Mouse (Mus musculus) common myeloid progenitor, adult 5-6 weeks (primary cell): Measurements from ENCODE around the gene Eaf1. TPM values are rescaled to one million over a fixed set of nuclear protein-coding genes. Genes with fewer than 3 reads are reported as not detected.
A peak's percentile ranks its signal among the peaks of the same experiment; 100 is the strongest.

Experiments used
- ATAC-seq: replicated peaks from 2 replicates; pipeline ENCODE4 v1.8.0; 2016; ENCODE audit warnings: low read depth, mild to moderate bottlenecking, moderate TSS enrichment, inconsistent platforms; ENCODE audit not compliant: poor library complexity, severe bottlenecking
- total RNA-seq: library from RNA; stranded (forward); fragments of 200-1000, 187-1606 nt; gene quantifications from 2 replicates; pipeline ENCODE4 v1.2.3, GENCODE M21; 2017

Gene Eaf1
- total RNA-seq, 1 experiment from 2014 or later, result 23.2 TPM

- no peak for ATAC-seq
Observed at GRCm38 (mm10) chr14:31506456-31506855, 12.3 kb downstream of the Eaf1 start.

GRCm38 (mm10) chr14:31509911-31510310, 15.7 kb downstream of the Eaf1 start:
- no peak for ATAC-seq

- no peak for ATAC-seq
Observed at GRCm38 (mm10) chr14:31510322-31510721, 16.1 kb downstream of the Eaf1 start.

- no peak for ATAC-seq
Observed at GRCm38 (mm10) chr14:31515895-31516294, 21.7 kb downstream of the Eaf1 start.

GRCm38 (mm10) chr14:31519165-31519564, 25.0 kb downstream of the Eaf1 start:
- ATAC-seq, result peak; percentile 54; the same call in 1 of the 2 replicates

GRCm38 (mm10) chr14:31521318-31521717, 27.1 kb downstream of the Eaf1 start:
- no peak for ATAC-seq

GRCm38 (mm10) chr14:31525040-31525810, 31.0 kb downstream of the Eaf1 start:
- ATAC-seq, result peak; percentile 36; the same call in 1 of the 2 replicates

- no peak for ATAC-seq
Observed at GRCm38 (mm10) chr14:31530847-31531246, 36.6 kb downstream of the Eaf1 start.

GRCm38 (mm10) chr14:31531506-31532148, 37.4 kb downstream of the Eaf1 start:
- ATAC-seq, result peak; percentile 94

- 0 out of 2 replicates have a peak, but pooled peaks have one; percentile 26 for ATAC-seq
Observed at GRCm38 (mm10) chr14:31532656-31533055, 38.5 kb downstream of the Eaf1 start.

GRCm38 (mm10) chr14:31537298-31537697, 43.1 kb downstream of the Eaf1 start:
- no peak; the same call in 1 of the 2 replicates for ATAC-seq

GRCm38 (mm10) chr14:31543885-31544442, 49.8 kb downstream of the Eaf1 start:
- no peak for ATAC-seq

GRCm38 (mm10) chr14:31555021-31555420, 60.8 kb downstream of the Eaf1 start:
- no peak for ATAC-seq

GRCm38 (mm10) chr14:31555963-31556434, 61.8 kb downstream of the Eaf1 start:
- ATAC-seq, result no peak

- no peak for ATAC-seq
Observed at GRCm38 (mm10) chr14:31556526-31557260, 62.5 kb downstream of the Eaf1 start.

GRCm38 (mm10) chr14:31557273-31557672, 63.1 kb downstream of the Eaf1 start:
- no peak for ATAC-seq

- no peak for ATAC-seq
Observed at GRCm38 (mm10) chr14:31557784-31558183, 63.6 kb downstream of the Eaf1 start.

GRCm38 (mm10) chr14:31559216-31559615, 65.0 kb downstream of the Eaf1 start:
- ATAC-seq, result no peak
